Mouse (Mus musculus): ENCODE measurements around the gene Fam214b.

DNA sequence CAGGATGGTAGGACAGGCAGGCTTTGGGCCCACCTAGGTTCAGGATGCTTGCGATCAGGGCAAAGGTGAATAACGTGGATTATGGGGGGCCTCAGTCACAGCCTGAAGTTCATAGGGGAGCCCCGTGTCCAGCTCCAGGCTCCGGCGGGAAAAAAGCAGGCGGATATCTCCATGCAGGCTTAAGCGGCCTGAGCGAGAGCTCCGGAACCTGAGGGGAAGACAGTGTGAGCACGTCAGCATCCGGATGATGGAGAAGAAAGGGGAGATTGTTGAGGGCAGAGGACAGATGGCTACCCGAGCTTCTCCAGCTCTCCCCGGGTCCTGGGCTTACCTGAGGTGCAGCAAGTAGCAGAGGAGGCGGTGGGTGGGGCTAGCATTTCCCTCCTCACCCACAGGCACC, 12.5 kb downstream of the Fam214b start:
- TF ChIP-seq GATA1 (IDR thresholded peaks at IDR 0.05; ENCODE audit: low read length) (no peak), TAL1 (IDR thresholded peaks at IDR 0.05; ENCODE audit: low read length) (no peak)

All from erythroblast, embryonic 14.5 days (primary cell).